Mouse (Mus musculus) c-Kit-positive CD71-negative TER-119-negative erythroid progenitor cells, embryonic 14.5 days (primary cell): Measurements from ENCODE around the gene Fmnl1.

ENCODE experiments used
- DNase-seq: peaks from one replicate; pipeline ENCODE4 v3.0.0-alpha.2; 2013; ENCODE audit warnings: low read depth

Gene Fmnl1

GRCm38 (mm10) chr11:103161449-103161848, 9.5 kb upstream of the Fmnl1 start:
- no peak for DNase-seq

GRCm38 (mm10) chr11:103162132-103162531, 8.8 kb upstream of the Fmnl1 start:
- no peak for DNase-seq

GRCm38 (mm10) chr11:103164391-103164790, 6.5 kb upstream of the Fmnl1 start:
- DNase-seq: no peak

GRCm38 (mm10) chr11:103168690-103169390, 2.1 kb upstream of the Fmnl1 start:
- no peak for DNase-seq

- no peak for DNase-seq
These were observed 1.2 kb upstream of the Fmnl1 start for GRCm38 (mm10) chr11:103169664-103170063.

- no peak for DNase-seq
These were observed 805 bp upstream of the Fmnl1 start for GRCm38 (mm10) chr11:103170111-103170493.

- no peak for DNase-seq
These were observed 346 bp downstream of the Fmnl1 start for GRCm38 (mm10) chr11:103171286-103171620.

- no peak for DNase-seq
These were observed 940 bp downstream of the Fmnl1 start for GRCm38 (mm10) chr11:103171703-103172391.

- no peak for DNase-seq
These were observed 1.6 kb downstream of the Fmnl1 start for GRCm38 (mm10) chr11:103172392-103173040.

- no peak for DNase-seq
These were observed 2.3 kb downstream of the Fmnl1 start for GRCm38 (mm10) chr11:103173041-103173770.

- DNase-seq: no peak
These were observed 3.0 kb downstream of the Fmnl1 start for GRCm38 (mm10) chr11:103173771-103174344.

- DNase-seq: no peak
These were observed 3.5 kb downstream of the Fmnl1 start for GRCm38 (mm10) chr11:103174411-103174832.

GRCm38 (mm10) chr11:103174891-103175391, 4.0 kb downstream of the Fmnl1 start:
- peak; percentile 84 for DNase-seq

GRCm38 (mm10) chr11:103175688-103176442, 5.0 kb downstream of the Fmnl1 start:
- DNase-seq: no peak

- DNase-seq: no peak
These were observed 5.6 kb downstream of the Fmnl1 start for GRCm38 (mm10) chr11:103176510-103176909.

- DNase-seq: no peak
These were observed 6.3 kb downstream of the Fmnl1 start for GRCm38 (mm10) chr11:103177216-103177615.

- peak; percentile 68 for DNase-seq
These were observed 7.0 kb downstream of the Fmnl1 start for GRCm38 (mm10) chr11:103177815-103178485.

- DNase-seq: no peak
These were observed 7.8 kb downstream of the Fmnl1 start for GRCm38 (mm10) chr11:103178748-103179147.

GRCm38 (mm10) chr11:103180426-103180825, 9.5 kb downstream of the Fmnl1 start:
- DNase-seq: no peak

- no peak for DNase-seq
These were observed 10.4 kb downstream of the Fmnl1 start for GRCm38 (mm10) chr11:103181349-103181748.

- DNase-seq: no peak
These were observed 11.0 kb downstream of the Fmnl1 start for GRCm38 (mm10) chr11:103181911-103182310.
